Mouse (Mus musculus) kidney, postnatal 10 days (tissue): ENCODE measurements around the gene Eif5.
A peak's percentile ranks its signal among the peaks of the same experiment; 100 is the strongest.
"Not testable (repeated sequence)": the region's sequence is repeated elsewhere in the genome, so short reads cannot be mapped to it uniquely, and the experiment has no call there.

Experiments
- DNase-seq: peaks from one replicate; pipeline ENCODE4 v3.0.0; 2021; ENCODE audit warnings: mixed read lengths

The Eif5 gene

GRCm38 (mm10) chr12:111537796-111538291 is at the start of gene Eif5:
Gene Eif5, plus strand, starts transcription at chr12:111538016.
- DNase-seq = peak; percentile 99

DNA sequence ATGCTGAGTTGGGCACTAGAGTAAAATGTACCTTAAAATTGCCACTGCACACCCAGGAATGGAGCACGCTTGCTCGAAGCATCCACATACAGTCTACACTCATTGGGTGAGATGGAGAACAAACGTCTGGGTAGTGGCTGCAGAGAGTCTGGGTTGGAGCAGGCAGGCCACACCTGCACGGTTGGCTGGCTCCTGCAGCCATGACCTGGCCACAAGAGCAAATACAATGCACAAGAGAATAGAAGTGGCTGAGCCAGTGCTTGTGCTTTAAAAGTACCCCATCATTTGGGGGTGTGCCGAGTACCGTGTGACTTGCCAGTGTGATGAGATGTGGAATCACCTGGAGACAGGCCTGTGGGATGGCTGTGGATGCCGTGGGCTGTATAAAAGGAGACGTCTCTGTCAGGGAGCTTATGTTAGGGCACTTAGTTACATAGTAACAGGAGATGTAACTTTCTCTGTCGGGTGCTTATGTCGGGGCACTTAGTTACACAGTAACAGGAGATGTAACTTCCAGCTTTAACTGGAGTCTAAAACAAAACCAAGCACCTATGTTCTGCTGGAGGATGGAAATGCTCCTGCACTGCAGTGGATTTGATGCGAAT is 48.5 kb upstream of the Eif5 start:
- DNase-seq = peak; percentile 36

DNA sequence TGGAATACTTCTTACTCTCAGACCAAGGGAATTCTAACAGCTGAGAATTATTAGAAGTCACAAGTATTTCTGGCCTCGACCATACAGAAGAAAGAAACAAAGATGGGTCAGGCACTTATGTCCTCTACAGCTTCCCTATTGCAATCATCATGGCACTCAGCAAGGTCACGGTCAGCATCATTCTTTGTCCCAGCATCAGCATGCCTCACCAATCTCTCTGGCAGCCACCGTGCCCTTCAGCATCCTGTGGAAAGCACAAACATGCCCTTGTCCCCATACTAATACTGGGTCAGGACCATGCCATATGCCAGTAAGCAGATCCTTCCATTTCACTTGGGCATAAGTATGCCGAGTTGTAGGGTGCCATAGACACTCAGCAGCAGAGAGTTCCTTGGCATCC is 42.9 kb upstream of the Eif5 start:
- DNase-seq = no peak

- peak; percentile 46 for DNase-seq
Observed at GRCm38 (mm10) chr12:111497076-111497475, 40.7 kb upstream of the Eif5 start.

- no peak for DNase-seq
Observed at GRCm38 (mm10) chr12:111499617-111500016, 38.2 kb upstream of the Eif5 start.

DNA sequence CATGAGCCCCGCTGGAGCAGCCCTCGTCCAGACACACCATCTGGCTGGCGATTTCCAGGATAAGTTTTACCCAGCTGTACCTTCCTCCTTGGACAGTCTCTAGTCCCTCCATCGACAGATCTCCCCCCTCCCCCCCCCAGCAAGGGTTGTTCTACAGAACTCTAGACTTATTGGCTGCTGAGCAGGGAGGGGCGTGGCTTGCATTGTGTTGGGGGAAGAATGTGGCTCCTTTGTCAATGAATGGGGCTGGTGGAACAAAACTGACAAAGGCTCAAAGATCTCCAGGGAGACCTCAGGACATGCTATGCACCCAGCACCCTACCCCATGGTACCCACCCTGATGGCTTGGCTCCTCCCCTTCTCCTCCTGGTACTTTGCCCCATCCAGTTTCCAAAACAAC is 37.1 kb upstream of the Eif5 start:
- no peak for DNase-seq

- peak; percentile 20 for DNase-seq
Observed at GRCm38 (mm10) chr12:111503063-111503567, 34.7 kb upstream of the Eif5 start.

DNA sequence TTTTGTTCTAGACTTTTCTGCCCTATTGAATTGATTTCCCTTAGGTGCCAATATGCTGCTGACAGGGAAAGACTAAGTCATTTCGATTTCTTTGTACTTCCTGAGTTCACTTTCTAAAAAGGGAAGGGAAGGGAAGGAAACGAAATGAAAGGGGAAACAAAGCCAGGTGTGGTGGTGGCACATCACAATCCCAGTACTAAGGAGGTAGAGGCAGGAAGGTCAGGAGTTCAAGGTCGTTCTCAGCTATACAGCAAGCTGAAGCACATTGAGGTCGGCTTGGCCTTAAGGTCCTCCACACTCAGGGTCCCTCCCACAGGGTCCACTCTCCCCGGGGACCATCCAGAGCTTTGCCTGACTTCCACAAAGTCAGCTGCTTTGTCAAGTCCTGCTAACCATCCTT is 34.2 kb upstream of the Eif5 start:
- no peak for DNase-seq

DNA sequence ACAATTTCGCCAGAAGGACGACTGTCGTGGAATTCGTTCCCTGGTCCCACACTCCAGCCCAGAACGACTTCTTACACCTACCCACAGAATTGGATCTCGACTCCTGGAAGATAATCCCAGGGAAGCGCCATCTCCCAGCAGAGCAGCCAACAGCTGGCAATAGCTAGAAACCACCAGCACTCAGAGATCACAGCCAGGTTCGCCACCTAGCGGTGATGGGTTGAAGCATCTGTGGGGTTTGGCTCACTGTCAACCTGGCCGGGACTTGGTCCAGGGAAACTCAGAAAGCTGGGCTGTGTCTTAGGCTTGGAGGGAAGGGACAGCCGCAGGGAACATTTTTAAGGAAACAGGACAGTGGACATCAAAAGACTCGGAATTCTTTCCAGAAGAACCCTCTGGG is 32.9 kb upstream of the Eif5 start:
- DNase-seq = peak; percentile 96

DNA sequence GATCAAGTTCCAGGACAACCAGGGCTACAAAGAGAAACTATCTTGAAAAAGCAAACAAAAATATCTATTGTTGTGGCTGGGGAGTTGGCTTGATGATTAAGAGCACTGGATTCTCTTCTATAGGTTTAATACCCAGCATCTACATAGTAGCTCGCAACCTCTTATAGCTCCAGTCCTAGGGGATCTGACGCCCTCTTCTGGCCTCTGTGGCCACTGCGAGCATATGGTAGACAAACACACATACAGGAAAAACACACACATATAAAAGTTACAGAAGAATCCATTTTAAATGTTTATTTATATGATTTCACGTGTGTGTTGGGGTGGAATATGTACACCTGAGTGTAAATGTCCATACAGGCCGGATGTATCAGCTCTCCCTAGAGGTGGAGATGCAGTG is 30.8 kb upstream of the Eif5 start:
- no peak for DNase-seq

- DNase-seq = no peak
Observed at GRCm38 (mm10) chr12:111507962-111508361, 29.9 kb upstream of the Eif5 start.

- not testable (repeated sequence) for DNase-seq
Observed at GRCm38 (mm10) chr12:111508438-111508837, 29.4 kb upstream of the Eif5 start.

GRCm38 (mm10) chr12:111512572-111513063 is 25.2 kb upstream of the Eif5 start:
- no peak for DNase-seq

DNA sequence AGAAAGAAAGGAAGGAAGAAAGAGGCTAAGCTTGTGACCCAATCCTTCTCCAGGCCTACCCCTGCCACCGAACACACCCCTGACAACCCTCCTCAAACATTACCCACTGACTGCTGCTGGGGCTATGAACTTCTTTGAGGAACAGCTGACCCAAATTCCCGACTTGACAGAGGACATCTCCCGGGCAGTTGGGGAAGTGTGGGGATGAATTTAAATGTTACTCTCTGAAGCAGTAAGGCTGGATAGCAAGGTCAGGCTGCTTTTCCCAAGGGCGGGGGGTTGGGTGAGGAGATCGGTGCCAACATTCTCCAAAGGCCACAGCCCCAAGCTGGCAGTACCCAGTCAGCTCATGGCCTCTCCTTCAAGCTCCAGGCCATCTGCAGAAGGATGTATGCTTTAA is 24.1 kb upstream of the Eif5 start:
- DNase-seq = peak; percentile 55

- DNase-seq = peak; percentile 55
Observed at GRCm38 (mm10) chr12:111514231-111514792, 23.5 kb upstream of the Eif5 start.

DNA sequence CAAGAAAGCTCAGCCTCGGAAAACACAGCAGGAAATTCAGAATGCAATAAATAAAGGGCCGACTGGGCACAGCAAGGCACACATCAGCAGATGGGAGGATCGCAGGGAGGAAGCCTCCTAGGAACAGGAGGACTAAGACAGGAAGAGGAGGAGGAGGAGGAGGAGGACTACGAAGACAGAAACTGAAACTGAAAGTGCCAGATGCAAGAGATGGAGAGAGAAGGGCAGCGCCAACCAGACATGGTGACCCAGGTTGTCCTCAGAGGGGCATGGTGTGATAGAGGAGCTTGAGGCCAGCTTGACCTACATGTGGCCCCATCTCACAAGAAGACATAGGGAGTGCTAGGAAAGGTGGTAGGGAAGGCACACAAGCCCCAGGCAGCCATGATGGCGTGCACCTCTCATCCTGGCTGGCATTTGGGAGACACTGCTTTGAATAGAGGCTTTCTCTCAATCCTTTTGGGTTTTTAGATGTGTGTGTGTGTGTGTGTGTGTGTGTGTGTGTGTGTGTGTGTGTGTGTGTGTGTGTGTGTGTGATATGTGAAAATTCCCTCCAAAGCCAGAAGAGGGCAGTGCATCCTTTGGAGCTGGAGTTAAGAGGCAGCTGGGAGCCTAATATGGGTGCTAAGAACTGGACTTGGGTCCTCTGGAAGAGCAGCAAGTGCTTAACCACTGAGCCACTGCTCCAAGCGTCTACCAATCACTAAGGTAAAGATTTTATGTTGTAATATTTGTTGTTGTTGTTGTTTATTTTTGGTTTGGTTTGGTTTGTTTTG is 22.8 kb upstream of the Eif5 start:
- DNase-seq = no peak

DNA sequence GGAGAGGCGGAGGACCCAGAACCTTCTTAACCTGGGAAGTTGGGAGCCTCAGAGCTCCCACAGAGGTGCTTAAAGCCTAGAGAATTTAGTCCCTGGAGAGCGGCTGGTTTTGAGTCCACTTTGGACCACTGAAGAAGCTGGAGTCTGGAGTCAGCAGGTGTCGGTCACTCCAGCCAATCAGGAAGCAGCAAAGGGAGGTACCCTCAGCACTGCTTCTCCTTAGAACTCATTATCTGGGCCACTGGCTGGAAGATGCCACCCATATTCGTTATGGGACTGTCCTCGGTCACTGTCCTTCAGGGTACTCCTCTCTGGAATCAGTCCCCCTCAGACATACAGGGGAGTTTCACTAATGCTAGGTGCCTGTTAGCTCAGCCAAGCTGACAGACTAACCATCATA is 21.9 kb upstream of the Eif5 start:
- no peak for DNase-seq

GRCm38 (mm10) chr12:111516826-111517225 is 21.0 kb upstream of the Eif5 start:
- DNase-seq = no peak

DNA sequence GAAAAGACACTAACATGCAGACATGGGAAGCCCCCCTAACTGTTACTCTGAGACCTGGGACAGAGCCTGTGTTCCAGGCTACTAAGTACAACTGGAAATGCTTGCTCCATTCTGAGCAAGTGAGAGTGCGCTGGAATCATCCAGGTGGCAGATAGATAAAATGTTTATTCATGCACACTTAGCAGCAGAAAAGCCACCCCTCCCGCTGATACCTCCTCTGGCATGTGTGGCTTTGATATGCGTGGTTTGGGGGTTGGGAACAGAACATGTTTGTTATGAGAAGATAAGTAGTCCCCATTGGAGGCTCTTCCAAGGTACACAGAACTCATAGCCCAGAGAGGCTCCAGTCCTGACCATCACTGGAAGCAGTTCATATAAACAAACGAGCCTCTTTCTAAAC is 19.9 kb upstream of the Eif5 start:
- DNase-seq = no peak

DNA sequence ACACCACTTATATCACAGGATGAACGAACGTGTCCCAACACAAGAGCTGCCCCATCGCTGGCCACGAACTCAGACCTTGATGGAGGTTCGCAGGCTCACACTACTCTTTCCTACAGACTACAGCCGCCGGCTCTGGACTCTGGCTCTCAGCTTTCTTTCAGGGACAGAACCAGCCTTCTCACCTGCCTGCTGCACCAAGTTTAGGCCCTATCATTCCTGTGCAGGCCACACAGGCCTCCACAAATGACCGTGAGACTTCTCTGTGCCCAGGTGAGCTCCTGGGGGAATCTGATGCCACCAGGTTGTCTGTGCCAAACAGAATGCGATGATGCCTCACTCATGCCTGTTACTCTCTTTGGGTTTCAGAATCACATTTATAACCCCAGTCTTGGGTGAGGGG is 19.4 kb upstream of the Eif5 start:
- no peak for DNase-seq

GRCm38 (mm10) chr12:111519821-111520220 is 18.0 kb upstream of the Eif5 start:
- no peak for DNase-seq

DNA sequence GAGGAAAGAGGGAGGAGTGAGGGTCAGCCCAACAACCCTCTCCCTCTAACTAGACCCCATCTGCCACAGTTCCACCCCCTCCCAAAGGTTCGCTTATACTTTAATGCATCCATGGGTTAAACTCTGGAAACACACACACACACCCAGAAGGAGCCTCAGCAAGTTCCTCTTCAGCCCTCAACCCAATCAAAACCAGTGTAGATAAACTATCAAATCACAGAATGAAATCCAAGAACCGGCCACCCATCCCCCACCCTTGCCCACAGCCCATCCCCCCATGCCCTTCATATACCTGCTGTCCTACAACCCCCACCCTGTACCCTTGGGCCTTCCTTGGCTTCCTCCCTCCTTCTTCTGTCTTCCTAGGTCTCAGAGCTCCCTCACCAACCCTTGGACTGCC is 16.8 kb upstream of the Eif5 start:
- DNase-seq = no peak

- no peak for DNase-seq
Observed at GRCm38 (mm10) chr12:111524469-111524868, 13.3 kb upstream of the Eif5 start.

DNA sequence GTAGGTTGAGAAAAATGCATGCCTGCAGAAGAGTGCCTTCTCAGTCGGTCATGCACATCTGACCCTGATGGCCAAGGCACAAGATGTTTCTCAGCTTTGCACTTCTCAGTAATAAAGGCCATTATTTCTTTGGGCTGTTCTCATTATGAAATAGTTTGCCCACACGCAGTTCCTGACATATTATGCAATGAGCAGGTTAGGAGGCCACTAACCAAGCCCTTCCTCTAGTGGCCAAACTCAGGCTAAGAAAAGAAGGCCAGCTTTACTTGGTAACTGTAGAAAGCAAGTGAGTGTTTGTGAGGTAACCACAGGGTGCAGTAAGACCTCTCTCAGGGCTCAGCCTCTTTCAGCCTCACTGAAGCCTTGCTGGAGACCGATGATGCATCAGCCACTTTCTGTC is 12.9 kb upstream of the Eif5 start:
- DNase-seq = no peak
